Mouse (Mus musculus) neutrophil, adult 65 days (primary cell): ENCODE data around the gene Noc3l. TPM values are rescaled to one million over a fixed set of nuclear protein-coding genes. Genes with fewer than 3 reads are reported as not detected.

Source experiments
- total RNA-seq: library from RNA; stranded (reverse); gene quantifications from 2 replicates; pipeline ENCODE4 v1.2.4, GENCODE M21; 2023

The Noc3l gene
- 2.3 and 2.8 TPM in 2 replicates for total RNA-seq

GRCm38 (mm10) chr19:38818766-38819426 is at the start of gene Noc3l:
Noc3l (minus strand) TSS chr19:38819237.

GRCm38 (mm10) chr19:38836438-38837170 is 17.6 kb upstream of the Noc3l start, which contains the start of gene Tbc1d12:
Tbc1d12 (plus strand) TSS chr19:38836579.

Other genes with a start within 250 kb of the Noc3l start
- gene Tbc1d12, start 17.3 kb upstream of the Noc3l start, total RNA-seq, result 0.66 and 1.1 TPM in 2 replicates
- 29.6 and 39.2 TPM in 2 replicates for gene Hells, start 111.7 kb upstream of the Noc3l start, total RNA-seq
- gene Cyp2c55, start 187.8 kb upstream of the Noc3l start, total RNA-seq, result not detected in 2 replicates
- not detected in 2 replicates for gene Cyp2c65, start 241.8 kb upstream of the Noc3l start, total RNA-seq